Mouse (Mus musculus) neural tube, embryonic 14.5 days (tissue): ENCODE data around the gene Dst. TPM values are rescaled to one million over a fixed set of nuclear protein-coding genes. Genes with fewer than 3 reads are reported as not detected.

ENCODE experiments used
- ATAC-seq: fragments of 200-750 bp; cut with Nextera tagmentation; 2 replicates; pipeline ENCODE4 v1.8.0; 2017; ENCODE audit warnings: low read depth, mild to moderate bottlenecking, moderate TSS enrichment, moderate library complexity
- H3K27ac ChIP-seq: fragments of 300-500 bp; sonication (generic); 2 replicates; pipeline ENCODE4 v1.5.1; 2014; ENCODE audit warnings: low read depth, mild to moderate bottlenecking, control low read depth, low read length, moderate library complexity, mixed read lengths
- H3K27me3 ChIP-seq: fragments of 300-500 bp; sonication (generic); 2 replicates; pipeline ENCODE4 v1.6.1; 2014; ENCODE audit warnings: low read length; ENCODE audit not compliant: control insufficient read depth, insufficient read depth
- H3K36me3 ChIP-seq: fragments of 300-500 bp; sonication (generic); 2 replicates; pipeline ENCODE4 v1.6.1; 2014; ENCODE audit warnings: low read length, mixed read lengths; ENCODE audit not compliant: control insufficient read depth, insufficient read depth
- H3K4me1 ChIP-seq: fragments of 300-500 bp; sonication (generic); 2 replicates; pipeline ENCODE4 v1.6.1; 2014; ENCODE audit warnings: low read length; ENCODE audit not compliant: control insufficient read depth, insufficient read depth
- H3K4me2 ChIP-seq: fragments of 300-500 bp; sonication (generic); 2 replicates; pipeline ENCODE4 v1.6.1; 2014; ENCODE audit warnings: mild to moderate bottlenecking, low read depth, low read length, control low read depth
- H3K4me3 ChIP-seq: fragments of 300-500 bp; sonication (generic); 2 replicates; pipeline ENCODE4 v1.5.1; 2014; ENCODE audit warnings: low read depth, low read length, control low read depth, mixed read lengths
- H3K9ac ChIP-seq: fragments of 300-500 bp; sonication (generic); replicated peaks from 2 replicates; pipeline ENCODE4 v1.6.1; 2014; ENCODE audit warnings: low read depth, mild to moderate bottlenecking, control low read depth, low read length, mixed read lengths
- H3K9me3 ChIP-seq: fragments of 300-500 bp; sonication (generic); 2 replicates; pipeline ENCODE4 v1.6.1; 2016; ENCODE audit warnings: low read length; ENCODE audit not compliant: control insufficient read depth
- WGBS: fragments of 180-500 bp; shearing (Covaris S2); extraction: QIAGEN DNeasy Blood & Tissue Kit; methylation state at CpG from one replicate; pipeline ENCODE4 v1.1.7; 2014; 5-methylcytosine and 5-hydroxymethylcytosine counted together
- polyA plus RNA-seq: library from polyadenylated mRNA; unstranded; fragments of >200 nt; fragmentation: Nextera tagmentation; extraction: Ambion mirVana; gene quantifications from 2 replicates; pipeline ENCODE4 v1.2.1, GENCODE M21; 2014

Dst gene
- polyA plus RNA-seq, 1 experiment from 2014 or later = 66.8 TPM

- Histone ChIP-seq H3K9ac (no peak overlapping the region), H3K4me2 (no peak overlapping the region), H3K27ac (no peak overlapping the region), H3K27me3 (no peaks in the 10 kb centered on the region), H3K4me1 (no peaks in the 10 kb centered on the region), H3K4me3 (no peak overlapping the region), H3K36me3 (peaks cover 65% of the 10 kb centered on the region), H3K9me3 (no peaks in the 10 kb centered on the region)
- ATAC-seq = no peak
- 93% methylated on average over 8 of the region's 8 CpGs for WGBS
These were observed 351.9 kb downstream of the Dst start for GRCm38 (mm10) chr1:34259898-34260297.

GRCm38 (mm10) chr1:34261011-34261410 lies 353.0 kb downstream of the Dst start:
- H3K27me3 ChIP-seq = no peaks in the 10 kb centered on the region
- ATAC-seq = no peak
- H3K4me2 ChIP-seq = no peak overlapping the region
- H3K27ac ChIP-seq = no peak overlapping the region
- no peak overlapping the region for H3K9ac ChIP-seq
- H3K36me3 ChIP-seq = peaks cover 62% of the 10 kb centered on the region
- 84% methylated on average over 12 of the region's 12 CpGs for WGBS
- no peaks in the 10 kb centered on the region for H3K4me1 ChIP-seq
- H3K4me3 ChIP-seq = no peak overlapping the region
- no peaks in the 10 kb centered on the region for H3K9me3 ChIP-seq

DNA sequence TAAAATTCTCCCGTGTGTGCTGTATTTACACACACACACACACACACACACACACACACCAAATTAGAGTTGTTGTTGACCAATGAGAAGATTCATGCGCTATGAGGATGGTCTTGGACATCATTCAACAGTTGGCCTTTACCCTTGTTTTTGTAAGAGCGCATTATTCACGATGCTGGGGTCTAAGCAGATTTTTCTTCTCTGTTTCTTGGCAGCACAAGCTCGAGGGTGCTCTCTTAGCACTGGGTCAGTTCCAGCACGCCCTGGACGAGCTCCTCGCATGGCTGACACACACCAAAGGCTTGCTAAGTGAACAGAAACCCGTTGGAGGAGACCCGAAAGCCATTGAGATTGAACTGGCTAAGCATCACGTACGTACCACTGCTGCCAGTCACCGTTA lies 360.5 kb downstream of the Dst start:
- H3K9ac ChIP-seq = no peak overlapping the region
- no peaks in the 10 kb centered on the region for H3K27me3 ChIP-seq
- H3K4me1 ChIP-seq = no peaks in the 10 kb centered on the region
- no peaks in the 10 kb centered on the region for H3K9me3 ChIP-seq
- ATAC-seq = no peak
- H3K36me3 ChIP-seq = peaks cover 72% of the 10 kb centered on the region
- no peak overlapping the region for H3K4me2 ChIP-seq
- no peak overlapping the region for H3K27ac ChIP-seq
- H3K4me3 ChIP-seq = no peak overlapping the region
- 92% methylated on average over 13 of the region's 13 CpGs for WGBS

GRCm38 (mm10) chr1:34269578-34269977 lies 361.6 kb downstream of the Dst start:
- no peak for ATAC-seq

DNA sequence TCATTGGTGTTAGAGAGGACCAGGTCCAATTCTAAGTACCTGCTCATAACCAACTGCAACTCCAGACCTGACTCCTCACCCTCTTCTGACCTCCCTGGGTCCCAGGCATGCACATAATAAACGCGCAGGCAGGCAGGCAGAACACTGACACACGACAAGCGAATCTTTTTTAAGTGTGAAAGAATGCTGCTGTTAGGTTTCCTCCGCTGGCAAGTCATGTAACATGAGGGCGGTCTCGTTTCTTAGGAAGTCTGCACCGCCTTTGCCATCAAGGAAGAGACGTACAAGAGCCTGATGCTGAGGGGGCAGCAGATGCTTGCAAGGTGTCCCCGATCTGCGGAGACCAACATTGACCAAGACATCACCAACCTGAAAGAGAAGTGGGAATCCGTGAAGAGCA lies 365.9 kb downstream of the Dst start:
- no peak overlapping the region for H3K27ac ChIP-seq
- H3K9ac ChIP-seq = no peak overlapping the region
- no peaks in the 10 kb centered on the region for H3K27me3 ChIP-seq
- no peaks in the 10 kb centered on the region for H3K4me1 ChIP-seq
- 95% methylated on average over 12 of the region's 12 CpGs for WGBS
- H3K36me3 ChIP-seq = peaks cover 72% of the 10 kb centered on the region
- H3K4me3 ChIP-seq = no peak overlapping the region
- H3K4me2 ChIP-seq = no peak overlapping the region
- no peaks in the 10 kb centered on the region for H3K9me3 ChIP-seq
- ATAC-seq = no peak

More at GRCm38 (mm10) chr1:34269578-34269977, 361.6 kb downstream of the Dst start:
- H3K4me1 ChIP-seq = no peaks in the 10 kb centered on the region
- 90% methylated on average over 11 of the region's 11 CpGs for WGBS
- no peaks in the 10 kb centered on the region for H3K27me3 ChIP-seq
- H3K9me3 ChIP-seq = no peaks in the 10 kb centered on the region
- H3K9ac ChIP-seq = no peak overlapping the region
- no peak overlapping the region for H3K4me3 ChIP-seq
- H3K27ac ChIP-seq = no peak overlapping the region
- H3K36me3 ChIP-seq = peaks cover 67% of the 10 kb centered on the region
- H3K4me2 ChIP-seq = no peak overlapping the region

DNA sequence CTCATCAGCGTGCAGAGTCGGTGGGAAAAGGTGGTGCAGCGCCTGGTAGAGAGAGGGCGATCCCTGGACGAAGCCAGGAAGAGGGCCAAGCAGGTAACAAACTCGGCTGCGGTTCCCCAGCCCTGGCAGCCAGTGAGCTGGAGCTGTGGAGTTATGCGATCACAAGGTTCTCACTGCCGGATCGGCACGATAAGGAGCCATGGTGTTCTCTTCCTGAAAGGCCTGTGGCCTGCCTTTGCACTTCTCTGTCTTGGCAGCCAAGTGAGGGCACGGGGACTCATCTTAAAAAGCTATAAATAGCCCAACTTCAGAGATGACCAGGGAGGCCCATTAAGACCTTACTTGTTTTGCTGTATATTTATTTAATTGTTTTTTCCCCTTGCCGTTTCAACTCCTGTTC lies 367.8 kb downstream of the Dst start:
- Histone ChIP-seq H3K27me3 (no peaks in the 10 kb centered on the region), H3K4me1 (no peaks in the 10 kb centered on the region), H3K4me3 (no peak overlapping the region), H3K27ac (no peak overlapping the region), H3K36me3 (peaks cover 60% of the 10 kb centered on the region), H3K4me2 (no peak overlapping the region), H3K9ac (no peak overlapping the region), H3K9me3 (no peaks in the 10 kb centered on the region)
- no peak for ATAC-seq
- 95% methylated on average over 13 of the region's 13 CpGs for WGBS

DNA sequence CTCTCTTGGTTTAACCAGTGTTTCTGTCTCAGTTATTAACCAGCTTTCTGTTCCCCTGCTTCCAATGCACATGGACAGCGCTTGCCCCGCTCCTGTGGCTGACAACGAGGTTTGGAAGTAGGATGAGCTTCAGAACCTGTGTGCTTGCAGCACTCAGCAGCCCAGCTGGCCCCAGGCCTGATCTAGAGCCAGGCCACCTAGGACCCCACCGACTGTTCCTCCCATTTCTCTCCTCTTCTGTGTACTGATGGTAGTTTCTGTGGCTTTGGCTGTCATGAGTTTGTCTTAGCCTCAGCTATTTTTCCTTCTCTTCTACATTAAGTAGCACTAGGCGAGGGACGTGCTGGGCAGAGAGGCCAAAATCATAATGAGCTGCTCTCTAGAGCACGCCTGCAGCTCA lies 368.7 kb downstream of the Dst start:
- H3K27ac ChIP-seq = no peak overlapping the region
- no peak overlapping the region for H3K9ac ChIP-seq
- no peaks in the 10 kb centered on the region for H3K9me3 ChIP-seq
- ATAC-seq = no peak
- 95% methylated on average over 7 of the region's 7 CpGs for WGBS
- no peak overlapping the region for H3K4me2 ChIP-seq
- no peak overlapping the region for H3K4me3 ChIP-seq
- H3K27me3 ChIP-seq = no peaks in the 10 kb centered on the region
- H3K36me3 ChIP-seq = peaks cover 61% of the 10 kb centered on the region
- H3K4me1 ChIP-seq = no peaks in the 10 kb centered on the region

- Histone ChIP-seq H3K36me3 (peaks cover 60% of the 10 kb centered on the region), H3K4me2 (no peak overlapping the region), H3K4me1 (no peaks in the 10 kb centered on the region), H3K9me3 (no peaks in the 10 kb centered on the region), H3K4me3 (no peak overlapping the region), H3K9ac (no peak overlapping the region), H3K27me3 (no peaks in the 10 kb centered on the region), H3K27ac (no peak overlapping the region)
- WGBS = 86% methylated on average over 8 of the region's 8 CpGs
- no peak for ATAC-seq
These were observed 369.2 kb downstream of the Dst start for GRCm38 (mm10) chr1:34277259-34277658.

DNA sequence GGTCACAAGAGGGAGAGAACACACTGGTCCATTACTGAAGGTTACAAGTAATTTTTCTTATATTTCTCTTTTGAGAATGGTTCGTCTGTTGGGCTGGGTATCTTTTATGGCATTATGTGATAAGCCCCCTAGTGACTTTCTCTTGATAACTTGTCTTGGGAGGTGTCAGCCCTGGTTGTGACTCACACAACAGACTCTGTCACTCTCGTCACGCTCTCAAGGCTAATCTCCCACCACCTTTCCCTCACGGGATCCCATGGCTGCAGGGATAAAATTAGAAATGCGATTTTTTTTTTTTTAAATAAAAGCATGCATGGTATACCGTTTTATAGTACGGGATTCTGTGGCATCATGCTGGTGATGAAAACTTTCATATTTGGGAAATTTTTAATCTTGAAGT lies 375.5 kb downstream of the Dst start:
- Histone ChIP-seq H3K9me3 (no peaks in the 10 kb centered on the region), H3K27ac (no peak overlapping the region), H3K4me1 (no peaks in the 10 kb centered on the region), H3K36me3 (peaks cover 30% of the 10 kb centered on the region), H3K9ac (no peak overlapping the region), H3K4me2 (no peak overlapping the region), H3K4me3 (no peak overlapping the region), H3K27me3 (no peaks in the 10 kb centered on the region)
- no peak for ATAC-seq
- 90% methylated on average over 7 of the region's 7 CpGs for WGBS

GRCm38 (mm10) chr1:34284979-34285378 lies 377.0 kb downstream of the Dst start:
- no peak overlapping the region for H3K4me3 ChIP-seq

More at GRCm38 (mm10) chr1:34284979-34285378, 377.0 kb downstream of the Dst start:
- Histone ChIP-seq H3K9me3 (no peaks in the 10 kb centered on the region), H3K36me3 (peaks cover 33% of the 10 kb centered on the region), H3K27me3 (no peaks in the 10 kb centered on the region), H3K4me2 (no peak overlapping the region), H3K27ac (no peak overlapping the region), H3K4me1 (no peaks in the 10 kb centered on the region), H3K9ac (no peak overlapping the region)
- ATAC-seq = no peak
- 90% methylated on average over 9 of the region's 9 CpGs for WGBS
